Mouse (Mus musculus): ENCODE data around the gene Fam173b.

The Fam173b gene

GRCm38 (mm10) chr15:31634582-31634981 is 32.9 kb downstream of the Fam173b start:
- DNase-seq (ENCODE audit: low read depth, low spot score): no peak

- no peak for DNase-seq (ENCODE audit: low read depth, low spot score)
Measured at GRCm38 (mm10) chr15:31636091-31636595, 34.5 kb downstream of the Fam173b start.

- DNase-seq (ENCODE audit: low read depth, low spot score): no peak
Measured at GRCm38 (mm10) chr15:31647225-31647624, 45.6 kb downstream of the Fam173b start.

GRCm38 (mm10) chr15:31647851-31648569 is 46.4 kb downstream of the Fam173b start:
- DNase-seq (ENCODE audit: low read depth, low spot score): no peak

- no peak for DNase-seq (ENCODE audit: low read depth, low spot score)
Measured at GRCm38 (mm10) chr15:31649691-31650090, 48.0 kb downstream of the Fam173b start.

- no peak for DNase-seq (ENCODE audit: low read depth, low spot score)
Measured at GRCm38 (mm10) chr15:31650821-31651220, 49.2 kb downstream of the Fam173b start.

GRCm38 (mm10) chr15:31660133-31660795 is 58.6 kb downstream of the Fam173b start:
- DNase-seq (ENCODE audit: low read depth, low spot score): no peak

- no peak for DNase-seq (ENCODE audit: low read depth, low spot score)
Measured at GRCm38 (mm10) chr15:31660844-31661243, 59.2 kb downstream of the Fam173b start.

GRCm38 (mm10) chr15:31661802-31662201 is 60.1 kb downstream of the Fam173b start:
- DNase-seq (ENCODE audit: low read depth, low spot score): no peak

- DNase-seq (ENCODE audit: low read depth, low spot score): no peak
Measured at GRCm38 (mm10) chr15:31663074-31663473, 61.4 kb downstream of the Fam173b start.
